Mouse (Mus musculus) liver, embryonic 14.5 days (tissue): ENCODE data around the gene Rpl39.

ENCODE experiments used
- CTCF ChIP-seq: IDR thresholded peaks from 2 replicates; pipeline ENCODE4 v1.5.1; 2016; ENCODE audit warnings: antibody characterized with exemption, low read depth, control low read depth
- EP300 ChIP-seq: IDR thresholded peaks from 2 replicates; pipeline ENCODE4 v1.6.1; 2016; ENCODE audit warnings: antibody characterized with exemption, low read depth

DNA sequence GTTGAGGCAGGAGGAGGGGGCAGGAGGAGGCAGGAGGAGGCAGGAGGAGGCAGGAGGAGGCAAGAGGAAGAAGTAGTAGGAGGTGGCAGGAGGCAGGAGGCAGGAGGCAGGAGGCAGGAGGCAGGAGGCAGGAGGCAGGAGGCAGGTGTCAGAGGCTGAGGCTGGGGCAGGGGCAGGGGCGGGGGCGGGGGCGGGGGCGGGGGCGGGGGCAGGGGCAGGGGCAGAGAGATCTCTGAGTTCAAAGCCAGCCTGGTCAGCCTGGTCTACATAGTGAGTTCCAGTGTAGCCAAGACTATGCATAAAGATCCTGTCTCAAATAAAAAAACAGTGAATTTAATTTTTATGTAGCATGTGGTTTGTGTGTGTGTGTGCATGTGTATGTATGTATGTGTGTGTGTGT lies 31.9 kb upstream of the Rpl39 start:
- TF ChIP-seq CTCF: no peak
- TF ChIP-seq EP300: no peak
